Mouse (Mus musculus): ENCODE results near the gene Pde4dip. TPM values are rescaled to one million over a fixed set of nuclear protein-coding genes. Genes with fewer than 3 reads are reported as not detected.

Pde4dip gene
- polyA plus RNA-seq, 1 experiment from 2014 or later: 33.2 TPM

DNA sequence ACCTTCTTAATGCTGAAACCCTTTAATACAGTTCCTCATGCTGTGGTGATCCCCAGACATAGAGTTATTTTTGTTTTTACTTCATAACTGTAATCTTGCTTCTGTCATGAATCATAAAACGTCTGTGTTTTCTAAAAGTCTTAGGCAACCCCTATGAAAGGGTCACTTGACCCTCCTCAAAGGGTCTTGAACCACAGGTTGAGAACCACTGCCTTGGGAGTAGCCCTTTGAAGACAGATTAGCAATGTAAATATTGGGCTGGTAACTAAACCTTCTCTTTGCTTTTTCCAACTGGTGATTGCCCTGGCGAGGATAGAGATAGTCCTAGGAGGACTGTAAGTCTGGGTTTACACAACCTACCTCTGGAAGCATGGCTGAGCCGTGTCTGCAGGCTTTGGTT is 187.3 kb downstream of the Pde4dip start:
- H3K27me3 ChIP-seq (replicated peaks; ENCODE audit: control insufficient read depth, insufficient read depth, low read length): no peaks in the 10 kb centered on the region
- no peaks in the 10 kb centered on the region for H3K4me1 ChIP-seq (replicated peaks; ENCODE audit: control insufficient read depth, insufficient read depth, low read length)
- no peak overlapping the region for H3K4me3 ChIP-seq (ENCODE audit: low read depth, low read length)
- no peak overlapping the region for H3K27ac ChIP-seq (ENCODE audit: low read depth)
- ATAC-seq (replicated peaks; ENCODE audit: low FRiP score, low TSS enrichment, low read depth): no peak
- no peak for DNase-seq (ENCODE audit: low spot score)
- WGBS: 41% methylated on average over 3 of the region's 3 CpGs
- H3K36me3 ChIP-seq (ENCODE audit: control insufficient read depth, insufficient read depth, low read length): no peaks in the 10 kb centered on the region
- H3K4me2 ChIP-seq (ENCODE audit: low read length): no peak overlapping the region
- H3K9me3 ChIP-seq (ENCODE audit: control insufficient read depth, low read length): no peaks in the 10 kb centered on the region
- no peak overlapping the region for H3K9ac ChIP-seq (ENCODE audit: low read length)

DNA sequence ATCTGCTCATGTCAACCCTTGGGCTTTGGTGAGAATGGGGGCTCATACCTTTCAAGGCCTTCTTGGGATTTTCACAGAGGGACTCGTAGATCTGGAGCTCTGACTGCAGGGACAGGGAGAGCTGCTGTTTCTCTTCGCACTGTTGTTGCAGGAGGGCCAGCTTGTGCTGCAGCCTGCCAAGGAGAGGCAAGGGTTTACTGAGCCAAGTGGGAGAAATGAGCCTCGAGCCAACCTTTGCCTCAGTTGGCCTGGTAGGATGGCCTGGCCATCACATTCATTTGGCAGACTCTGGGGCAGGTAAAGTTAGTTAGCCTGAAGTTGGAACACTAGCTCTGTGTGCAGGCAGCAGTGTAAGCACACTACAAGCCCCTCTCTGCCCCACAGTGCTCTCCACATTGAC is 189.4 kb downstream of the Pde4dip start:
- Histone ChIP-seq H3K27me3 (replicated peaks; ENCODE audit: control insufficient read depth, insufficient read depth, low read length) (no peaks in the 10 kb centered on the region), H3K4me2 (ENCODE audit: low read length) (no peak overlapping the region), H3K36me3 (ENCODE audit: control insufficient read depth, insufficient read depth, low read length) (no peaks in the 10 kb centered on the region), H3K27ac (ENCODE audit: low read depth) (no peak overlapping the region), H3K4me3 (ENCODE audit: low read depth, low read length) (no peak overlapping the region), H3K4me1 (replicated peaks; ENCODE audit: control insufficient read depth, insufficient read depth, low read length) (no peaks in the 10 kb centered on the region), H3K9me3 (ENCODE audit: control insufficient read depth, low read length) (no peaks in the 10 kb centered on the region), H3K9ac (ENCODE audit: low read length) (no peak overlapping the region)
- ATAC-seq (replicated peaks; ENCODE audit: low FRiP score, low TSS enrichment, low read depth) (no peak), DNase-seq (ENCODE audit: low spot score) (no peak)
- 81% methylated on average over 3 of the region's 3 CpGs for WGBS

DNA sequence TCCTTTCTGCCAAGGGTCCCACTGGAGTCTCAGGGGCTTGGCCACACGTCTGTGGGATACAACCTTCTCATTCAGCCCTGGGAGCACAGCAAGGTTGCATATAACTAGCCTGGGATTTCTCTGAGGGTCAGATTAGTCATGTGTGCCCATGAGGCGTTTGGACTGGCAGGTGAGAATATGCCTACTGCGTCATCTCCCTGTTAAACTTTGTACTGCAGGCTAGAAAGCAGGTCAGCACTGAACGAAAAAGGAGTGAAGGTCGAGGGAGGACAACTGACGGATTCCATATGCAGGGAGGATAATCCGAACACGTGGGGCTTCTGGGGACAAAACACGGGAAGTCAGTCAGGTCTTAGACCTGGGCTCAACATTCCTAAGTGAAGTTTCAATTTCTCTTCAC is 191.2 kb downstream of the Pde4dip start:
- no peaks in the 10 kb centered on the region for H3K27me3 ChIP-seq (replicated peaks; ENCODE audit: control insufficient read depth, insufficient read depth, low read length)
- no peak for ATAC-seq (replicated peaks; ENCODE audit: low FRiP score, low TSS enrichment, low read depth)

DNA sequence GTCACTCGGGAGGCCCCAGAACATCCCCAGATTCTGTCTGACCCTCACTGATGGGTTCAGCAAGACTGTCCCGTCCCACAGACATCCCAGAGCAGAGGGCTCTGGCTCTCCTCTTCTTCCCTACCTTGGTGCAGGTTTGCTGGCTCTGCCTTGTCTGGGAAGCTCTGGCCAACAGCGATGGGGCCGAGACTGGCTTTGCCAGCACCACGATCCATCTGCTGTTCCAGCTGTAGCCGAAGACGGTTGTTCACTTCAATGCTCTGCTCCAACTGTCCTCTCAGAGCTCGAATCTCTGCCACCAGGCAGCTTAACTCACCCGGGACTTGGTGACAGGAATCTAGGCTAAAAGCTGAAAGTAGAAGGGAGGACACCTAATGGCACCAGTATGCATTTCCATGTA is 191.6 kb downstream of the Pde4dip start:
- H3K27ac ChIP-seq (ENCODE audit: low read depth): no peak overlapping the region
- no peak overlapping the region for H3K4me2 ChIP-seq (ENCODE audit: low read length)
- DNase-seq (ENCODE audit: low spot score) (no peak), ATAC-seq (replicated peaks; ENCODE audit: low FRiP score, low TSS enrichment, low read depth) (no peak)
- no peaks in the 10 kb centered on the region for H3K27me3 ChIP-seq (replicated peaks; ENCODE audit: control insufficient read depth, insufficient read depth, low read length)
- H3K9me3 ChIP-seq (ENCODE audit: control insufficient read depth, low read length): no peaks in the 10 kb centered on the region
- H3K36me3 ChIP-seq (ENCODE audit: control insufficient read depth, insufficient read depth, low read length): no peaks in the 10 kb centered on the region
- H3K4me3 ChIP-seq (ENCODE audit: low read depth, low read length): no peak overlapping the region
- H3K4me1 ChIP-seq (replicated peaks; ENCODE audit: control insufficient read depth, insufficient read depth, low read length): no peaks in the 10 kb centered on the region
- 85% methylated on average over 9 of the region's 9 CpGs for WGBS
- H3K9ac ChIP-seq (ENCODE audit: low read length): no peak overlapping the region

More for the DNA sequence above, 191.2 kb downstream of the Pde4dip start:
- 61% methylated on average over 9 of the region's 9 CpGs for WGBS
- no peak overlapping the region for H3K9ac ChIP-seq (ENCODE audit: low read length)
- H3K27ac ChIP-seq (ENCODE audit: low read depth): no peak overlapping the region
- H3K4me1 ChIP-seq (replicated peaks; ENCODE audit: control insufficient read depth, insufficient read depth, low read length): no peaks in the 10 kb centered on the region
- no peak overlapping the region for H3K4me3 ChIP-seq (ENCODE audit: low read depth, low read length)
- H3K4me2 ChIP-seq (ENCODE audit: low read length): no peak overlapping the region
- no peak for DNase-seq (ENCODE audit: low spot score)
- H3K9me3 ChIP-seq (ENCODE audit: control insufficient read depth, low read length): no peaks in the 10 kb centered on the region
- no peaks in the 10 kb centered on the region for H3K36me3 ChIP-seq (ENCODE audit: control insufficient read depth, insufficient read depth, low read length)

DNA sequence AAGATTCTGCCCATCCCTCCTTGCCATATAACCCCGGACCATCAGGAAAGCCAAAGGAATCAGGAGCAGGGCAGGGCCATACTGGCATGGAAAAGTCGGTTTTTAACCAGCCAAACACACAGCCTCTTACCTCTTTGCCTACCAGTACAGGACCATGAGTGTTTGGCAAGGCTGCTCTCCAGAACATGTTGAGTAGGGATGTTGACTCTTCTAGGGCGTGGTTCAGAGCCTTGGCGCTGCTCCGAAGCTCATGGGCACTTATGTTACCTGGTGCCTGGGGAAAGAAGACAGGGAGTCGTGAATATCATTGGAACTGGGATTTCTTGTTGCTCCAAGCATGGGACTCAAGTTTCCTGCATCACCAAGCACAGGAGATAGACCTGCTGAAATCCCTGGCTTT is 194.7 kb downstream of the Pde4dip start:
- no peaks in the 10 kb centered on the region for H3K27me3 ChIP-seq (replicated peaks; ENCODE audit: control insufficient read depth, insufficient read depth, low read length)
- no peaks in the 10 kb centered on the region for H3K36me3 ChIP-seq (ENCODE audit: control insufficient read depth, insufficient read depth, low read length)
- ATAC-seq (replicated peaks; ENCODE audit: low FRiP score, low TSS enrichment, low read depth) (no peak), DNase-seq (ENCODE audit: low spot score) (no peak)
- H3K27ac ChIP-seq (ENCODE audit: low read depth): no peak overlapping the region
- peaks cover 11% of the 10 kb centered on the region; the same call in 1 of the 2 replicates for H3K4me1 ChIP-seq (replicated peaks; ENCODE audit: control insufficient read depth, insufficient read depth, low read length)
- WGBS: 83% methylated on average over 6 of the region's 6 CpGs
- H3K4me2 ChIP-seq (ENCODE audit: low read length): no peak overlapping the region
- no peaks in the 10 kb centered on the region for H3K9me3 ChIP-seq (ENCODE audit: control insufficient read depth, low read length)
- H3K4me3 ChIP-seq (ENCODE audit: low read depth, low read length): no peak overlapping the region
- H3K9ac ChIP-seq (ENCODE audit: low read length): no peak overlapping the region

DNA sequence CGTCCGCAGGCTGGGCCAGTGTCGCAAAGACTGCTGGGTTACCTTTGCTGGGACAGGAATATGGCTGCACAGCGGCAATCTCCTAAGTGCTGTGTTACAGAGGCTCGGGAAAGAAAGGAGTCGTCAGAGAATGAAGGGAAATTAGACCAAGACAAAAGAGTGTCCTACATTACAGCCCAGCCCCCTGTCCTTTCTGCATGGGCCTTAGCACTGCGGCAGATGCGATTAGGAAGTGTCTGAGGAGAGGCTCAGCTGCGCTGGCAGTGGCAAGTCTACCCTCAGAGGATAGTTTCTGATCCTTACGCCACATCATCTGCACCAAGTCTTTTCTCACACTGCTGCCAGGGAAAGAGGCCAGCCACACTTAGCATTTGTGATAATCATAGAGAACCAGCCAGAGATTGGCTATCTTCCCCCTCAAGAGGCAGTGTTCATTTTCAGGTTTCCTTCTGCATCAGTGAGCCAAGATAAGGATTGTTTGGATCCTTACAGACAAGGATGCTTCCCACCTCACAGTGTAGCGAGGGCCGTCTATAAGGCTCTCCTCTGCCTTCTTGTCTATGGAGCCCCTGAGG is 197.0 kb downstream of the Pde4dip start:
- no peak overlapping the region for H3K4me2 ChIP-seq (ENCODE audit: low read length)
- ATAC-seq (replicated peaks; ENCODE audit: low FRiP score, low TSS enrichment, low read depth) (no peak), DNase-seq (ENCODE audit: low spot score) (no peak)
- no peaks in the 10 kb centered on the region for H3K36me3 ChIP-seq (ENCODE audit: control insufficient read depth, insufficient read depth, low read length)
- 76% methylated on average over 12 of the region's 12 CpGs for WGBS
- H3K9me3 ChIP-seq (ENCODE audit: control insufficient read depth, low read length): no peaks in the 10 kb centered on the region
- H3K4me1 ChIP-seq (replicated peaks; ENCODE audit: control insufficient read depth, insufficient read depth, low read length): peaks cover 11% of the 10 kb centered on the region; the same call in 1 of the 2 replicates
- no peak overlapping the region for H3K27ac ChIP-seq (ENCODE audit: low read depth)
- no peak overlapping the region for H3K4me3 ChIP-seq (ENCODE audit: low read depth, low read length)
- H3K9ac ChIP-seq (ENCODE audit: low read length): no peak overlapping the region
- no peaks in the 10 kb centered on the region for H3K27me3 ChIP-seq (replicated peaks; ENCODE audit: control insufficient read depth, insufficient read depth, low read length)

DNA sequence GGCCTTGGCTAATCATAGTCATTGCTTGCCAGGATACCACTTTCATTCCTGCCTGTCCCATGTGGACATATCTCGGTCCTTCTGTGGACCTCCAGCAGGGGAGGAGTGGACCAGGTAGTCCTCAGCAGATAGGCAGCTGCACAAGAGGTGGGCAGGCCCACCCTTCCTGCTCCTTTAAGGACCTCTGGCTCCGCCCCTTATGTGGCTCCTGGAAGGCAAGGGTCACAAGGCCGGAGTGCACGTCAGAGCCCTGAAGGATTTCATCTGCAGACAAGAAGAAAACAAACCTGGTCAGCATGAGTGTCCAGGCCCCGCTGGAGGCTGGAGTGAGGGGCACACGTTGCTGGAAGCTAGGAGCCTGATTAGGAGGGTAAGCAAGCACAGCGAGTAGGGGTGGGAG is 197.9 kb downstream of the Pde4dip start:
- Histone ChIP-seq H3K36me3 (ENCODE audit: control insufficient read depth, insufficient read depth, low read length) (no peaks in the 10 kb centered on the region), H3K4me3 (ENCODE audit: low read depth, low read length) (no peak overlapping the region), H3K4me2 (ENCODE audit: low read length) (no peak overlapping the region), H3K27ac (ENCODE audit: low read depth) (no peak overlapping the region; the same call in 1 of the 2 replicates), H3K9ac (ENCODE audit: low read length) (no peak overlapping the region), H3K9me3 (ENCODE audit: control insufficient read depth, low read length) (no peaks in the 10 kb centered on the region), H3K27me3 (replicated peaks; ENCODE audit: control insufficient read depth, insufficient read depth, low read length) (no peaks in the 10 kb centered on the region), H3K4me1 (replicated peaks; ENCODE audit: control insufficient read depth, insufficient read depth, low read length) (peaks cover 11% of the 10 kb centered on the region; the same call in 1 of the 2 replicates)
- DNase-seq (ENCODE audit: low spot score): no peak
- ATAC-seq (replicated peaks; ENCODE audit: low FRiP score, low TSS enrichment, low read depth): 0 out of 2 replicates have a peak, but pooled peaks have one; percentile 48
- 36% methylated on average over 7 of the region's 7 CpGs for WGBS

DNA sequence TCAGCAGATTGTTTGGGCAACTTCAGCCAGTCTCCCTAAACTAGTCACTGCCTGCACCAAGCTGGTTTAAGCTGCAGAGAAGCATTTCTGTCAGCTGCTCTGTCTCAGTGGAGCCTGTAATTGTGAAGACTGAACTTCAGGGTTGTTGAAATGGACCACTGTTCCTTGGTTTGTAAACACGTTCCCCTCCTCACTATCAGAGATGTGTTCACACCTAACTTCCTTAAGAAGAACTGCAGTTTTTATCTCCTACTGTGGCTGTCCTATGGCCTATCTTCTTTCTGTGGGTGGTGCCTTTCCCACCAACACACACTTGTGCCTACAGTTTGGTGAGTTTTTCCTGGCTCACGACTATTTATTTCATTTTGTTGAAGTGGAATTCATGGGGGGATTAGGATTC is 199.2 kb downstream of the Pde4dip start:
- no peak for ATAC-seq (replicated peaks; ENCODE audit: low FRiP score, low TSS enrichment, low read depth)
- 63% methylated on average over 2 of the region's 2 CpGs for WGBS
- no peak overlapping the region for H3K4me3 ChIP-seq (ENCODE audit: low read depth, low read length)
- H3K9ac ChIP-seq (ENCODE audit: low read length): no peak overlapping the region
- H3K9me3 ChIP-seq (ENCODE audit: control insufficient read depth, low read length): no peaks in the 10 kb centered on the region
- no peaks in the 10 kb centered on the region for H3K27me3 ChIP-seq (replicated peaks; ENCODE audit: control insufficient read depth, insufficient read depth, low read length)
- no peak overlapping the region for H3K4me2 ChIP-seq (ENCODE audit: low read length)
- no peak for DNase-seq (ENCODE audit: low spot score)
- peaks cover 14% of the 10 kb centered on the region for H3K4me1 ChIP-seq (replicated peaks; ENCODE audit: control insufficient read depth, insufficient read depth, low read length)
- H3K36me3 ChIP-seq (ENCODE audit: control insufficient read depth, insufficient read depth, low read length): no peaks in the 10 kb centered on the region
- H3K27ac ChIP-seq (ENCODE audit: low read depth): no peak overlapping the region

DNA sequence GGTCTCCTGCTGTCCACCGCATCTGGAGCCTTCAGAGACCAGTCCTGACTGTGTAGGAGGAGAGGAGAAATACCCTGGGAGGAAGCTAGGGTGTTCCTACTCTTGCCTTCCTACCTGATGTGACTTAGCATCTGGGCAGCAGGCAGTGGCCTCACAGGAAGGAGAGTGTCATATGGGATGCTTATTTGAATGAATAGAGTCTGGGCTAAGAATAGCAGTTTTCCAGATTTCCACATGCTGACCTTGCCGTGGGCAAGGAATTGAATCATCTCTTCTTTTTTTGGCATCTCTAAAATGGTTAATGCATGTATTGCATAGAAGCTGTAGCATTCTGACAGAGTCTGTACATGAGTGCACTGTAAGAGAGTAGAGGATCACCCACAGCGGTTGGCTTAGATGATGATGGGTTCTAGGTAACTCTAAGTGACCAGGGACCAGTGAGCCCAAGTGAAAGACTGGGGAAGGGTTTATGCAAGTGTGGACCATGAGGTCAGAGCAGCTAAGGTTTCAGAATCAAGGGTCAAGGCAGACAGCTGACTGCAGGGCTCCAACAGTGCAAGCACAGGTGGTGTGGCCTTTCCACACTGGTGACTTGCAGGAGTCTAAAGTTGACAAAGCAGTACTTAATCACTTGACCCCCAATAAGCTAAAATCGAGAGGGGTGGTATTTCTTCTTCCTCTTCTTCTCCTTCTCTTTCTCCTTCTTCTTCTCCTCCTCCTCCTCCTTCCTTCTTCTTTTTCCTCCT is 202.0 kb downstream of the Pde4dip start:
- Histone ChIP-seq H3K27ac (ENCODE audit: low read depth) (no peak overlapping the region), H3K9me3 (ENCODE audit: control insufficient read depth, low read length) (no peaks in the 10 kb centered on the region), H3K36me3 (ENCODE audit: control insufficient read depth, insufficient read depth, low read length) (no peaks in the 10 kb centered on the region), H3K27me3 (replicated peaks; ENCODE audit: control insufficient read depth, insufficient read depth, low read length) (0 out of 2 replicates have a peak, but pooled peaks cover 3% of the 10 kb centered on the region), H3K4me3 (ENCODE audit: low read depth, low read length) (no peak overlapping the region), H3K4me1 (replicated peaks; ENCODE audit: control insufficient read depth, insufficient read depth, low read length) (peaks cover 23% of the 10 kb centered on the region), H3K4me2 (ENCODE audit: low read length) (no peak overlapping the region), H3K9ac (ENCODE audit: low read length) (no peak overlapping the region)
- no peak for ATAC-seq (replicated peaks; ENCODE audit: low FRiP score, low TSS enrichment, low read depth)
- no peak for DNase-seq (ENCODE audit: low spot score)
- 84% methylated on average over 4 of the region's 4 CpGs for WGBS
